Mouse (Mus musculus) embryonic fibroblast, embryonic 13.5 days (primary cell): ENCODE results near the gene Hpse2.
"Not testable (repeated sequence)": the region's sequence is repeated elsewhere in the genome, so short reads cannot be mapped to it uniquely, and the experiment has no call there.

ENCODE experiments used
- CTCF ChIP-seq: IDR thresholded peaks from 2 replicates; pipeline ENCODE4 v1.5.1; 2011; ENCODE audit warnings: mild to moderate bottlenecking, control low read depth, low read length, moderate library complexity, borderline replicate concordance; ENCODE audit not compliant: insufficient read depth
- POLR2A ChIP-seq: IDR thresholded peaks from 2 replicates; pipeline ENCODE4 v1.6.1; 2011; ENCODE audit warnings: low read depth, mild to moderate bottlenecking, control low read depth, low read length, moderate library complexity

GRCm38 (mm10) chr19:43281336-43281735, 106.8 kb downstream of the Hpse2 start:
- TF ChIP-seq CTCF, POLR2A: not testable (repeated sequence)
